Mouse (Mus musculus) limb, embryonic 11.5 days (tissue): ENCODE measurements at regions not wholly inside any gene's neighbourhood (a gene's known extent, or its start where the extent isn't known, plus 50 kb on each side); places are given as distances from the start of the nearest gene placed in this dataset.

Source experiments
- ATAC-seq: fragments of 200-750 bp; cut with Nextera tagmentation; 2 replicates; pipeline ENCODE4 v1.8.0; 2017; ENCODE audit warnings: low read depth; ENCODE audit not compliant: insufficient number of reproducible peaks, low FRiP score, low TSS enrichment
- DNase-seq: peaks from one replicate; pipeline ENCODE4 v3.0.0-alpha.2; 2015; ENCODE audit warnings: low spot score
- H3K27ac ChIP-seq: fragments of 300-500 bp; sonication (generic); replicated peaks from 2 replicates; pipeline ENCODE4 v1.5.1; 2014; ENCODE audit warnings: low read depth, mild to moderate bottlenecking, low read length
- H3K27me3 ChIP-seq: fragments of 300-500 bp; sonication (generic); 2 replicates; pipeline ENCODE4 v1.6.1; 2014; ENCODE audit warnings: mild to moderate bottlenecking, low read length, mixed read lengths; ENCODE audit not compliant: control insufficient read depth, insufficient read depth
- H3K36me3 ChIP-seq: fragments of 300-500 bp; sonication (generic); 2 replicates; pipeline ENCODE4 v1.6.1; 2014; ENCODE audit warnings: mild to moderate bottlenecking, low read length, moderate library complexity, mixed read lengths; ENCODE audit not compliant: control insufficient read depth, insufficient read depth
- H3K4me1 ChIP-seq: fragments of 300-500 bp; sonication (generic); 2 replicates; pipeline ENCODE4 v1.6.1; 2014; ENCODE audit warnings: low read length, mixed read lengths; ENCODE audit not compliant: control insufficient read depth, insufficient read depth
- H3K4me2 ChIP-seq: fragments of 300-500 bp; sonication (generic); 2 replicates; pipeline ENCODE4 v1.6.1; 2014; ENCODE audit warnings: low read depth, mild to moderate bottlenecking, moderate library complexity; ENCODE audit not compliant: severe bottlenecking
- H3K4me3 ChIP-seq: fragments of 300-500 bp; sonication (generic); 2 replicates; pipeline ENCODE4 v1.5.1; 2014; ENCODE audit warnings: low read depth, low read length
- H3K9ac ChIP-seq: fragments of 300-500 bp; sonication (generic); 2 replicates; pipeline ENCODE4 v1.6.1; 2014; ENCODE audit warnings: mild to moderate bottlenecking, low read length
- H3K9me3 ChIP-seq: fragments of 300-500 bp; sonication (generic); 2 replicates; pipeline ENCODE4 v1.6.1; 2016; ENCODE audit warnings: low read length; ENCODE audit not compliant: control insufficient read depth
- WGBS: fragments of 180-500 bp; shearing (Covaris S2); extraction: QIAGEN DNeasy Blood & Tissue Kit; methylation state at CpG from one replicate; pipeline ENCODE4 v1.1.7; 2014; 5-methylcytosine and 5-hydroxymethylcytosine counted together

GRCm38 (mm10) chr2:131436149-131436548 lies 55.1 kb upstream of the Smox start:
- DNase-seq (no peak), ATAC-seq (no peak)
- H3K4me3 ChIP-seq: no peak overlapping the region
- H3K4me2 ChIP-seq: no peak overlapping the region
- no peak overlapping the region for H3K27ac ChIP-seq
- no peak overlapping the region for H3K9ac ChIP-seq
- H3K9me3 ChIP-seq: no peaks in the 10 kb centered on the region
- H3K4me1 ChIP-seq: no peaks in the 10 kb centered on the region
- WGBS: 84% methylated on average over 9 of the region's 9 CpGs
- H3K36me3 ChIP-seq: no peaks in the 10 kb centered on the region
- no peaks in the 10 kb centered on the region for H3K27me3 ChIP-seq

- no peak overlapping the region for H3K9ac ChIP-seq
- no peaks in the 10 kb centered on the region for H3K36me3 ChIP-seq
- DNase-seq: no peak
- 91% methylated on average over 4 of the region's 4 CpGs for WGBS
- no peak overlapping the region for H3K27ac ChIP-seq
- H3K4me2 ChIP-seq: no peak overlapping the region
- ATAC-seq: no peak
- H3K9me3 ChIP-seq: no peaks in the 10 kb centered on the region
- H3K4me1 ChIP-seq: no peaks in the 10 kb centered on the region
- no peaks in the 10 kb centered on the region for H3K27me3 ChIP-seq
- H3K4me3 ChIP-seq: no peak overlapping the region
Observed at GRCm38 (mm10) chr2:131430474-131430873, 60.8 kb upstream of the Smox start.

GRCm38 (mm10) chr2:131428089-131428488 lies 63.2 kb upstream of the Smox start:
- H3K27me3 ChIP-seq: no peaks in the 10 kb centered on the region
- ATAC-seq (no peak), DNase-seq (no peak)
- H3K27ac ChIP-seq: no peak overlapping the region
- H3K4me3 ChIP-seq: no peak overlapping the region
- 66% methylated on average over 4 of the region's 4 CpGs for WGBS
- no peak overlapping the region for H3K9ac ChIP-seq
- H3K4me2 ChIP-seq: no peak overlapping the region
- H3K9me3 ChIP-seq: no peaks in the 10 kb centered on the region
- H3K36me3 ChIP-seq: no peaks in the 10 kb centered on the region
- H3K4me1 ChIP-seq: no peaks in the 10 kb centered on the region

GRCm38 (mm10) chr2:131426941-131427340 lies 64.4 kb upstream of the Smox start:
- H3K4me3 ChIP-seq: no peak overlapping the region
- no peaks in the 10 kb centered on the region for H3K27me3 ChIP-seq
- no peak for ATAC-seq
- no peaks in the 10 kb centered on the region for H3K4me1 ChIP-seq
- H3K27ac ChIP-seq: no peak overlapping the region
- H3K4me2 ChIP-seq: no peak overlapping the region
- no peaks in the 10 kb centered on the region for H3K36me3 ChIP-seq
- DNase-seq: no peak
- H3K9ac ChIP-seq: no peak overlapping the region
- no peaks in the 10 kb centered on the region for H3K9me3 ChIP-seq

- no peak for DNase-seq
- no peak for ATAC-seq
- H3K27ac ChIP-seq: no peak overlapping the region
- no peaks in the 10 kb centered on the region for H3K4me1 ChIP-seq
- 70% methylated on average over 11 of the region's 11 CpGs for WGBS
- H3K9me3 ChIP-seq: no peaks in the 10 kb centered on the region
- H3K9ac ChIP-seq: no peak overlapping the region
- no peaks in the 10 kb centered on the region for H3K27me3 ChIP-seq
- no peaks in the 10 kb centered on the region for H3K36me3 ChIP-seq
- no peak overlapping the region for H3K4me2 ChIP-seq
- no peak overlapping the region for H3K4me3 ChIP-seq
Observed at GRCm38 (mm10) chr2:131423616-131424320, 67.5 kb upstream of the Smox start.

- Histone ChIP-seq H3K27ac (no peak overlapping the region), H3K9ac (peak overlapping the region; percentile 27; the same call in 1 of the 2 replicates), H3K4me1 (no peaks in the 10 kb centered on the region), H3K36me3 (no peaks in the 10 kb centered on the region), H3K27me3 (no peaks in the 10 kb centered on the region), H3K9me3 (no peaks in the 10 kb centered on the region), H3K4me3 (peak overlapping the region; percentile 26), H3K4me2 (peak overlapping the region; percentile 51)
- WGBS: 2% methylated on average over 13 of the region's 13 CpGs
- peak; percentile 81; the same call in 1 of the 2 replicates for ATAC-seq
- DNase-seq: peak; percentile 76
Observed at GRCm38 (mm10) chr2:131422907-131423445, 68.3 kb upstream of the Smox start.

GRCm38 (mm10) chr2:131418130-131418529 lies 65.4 kb upstream of the Rnf24 start:
- no peaks in the 10 kb centered on the region for H3K36me3 ChIP-seq
- H3K9me3 ChIP-seq: no peaks in the 10 kb centered on the region
- DNase-seq (no peak), ATAC-seq (no peak)
- no peak overlapping the region for H3K27ac ChIP-seq
- no peak overlapping the region for H3K4me2 ChIP-seq
- WGBS: 66% methylated on average over 7 of the region's 7 CpGs
- no peak overlapping the region for H3K4me3 ChIP-seq
- no peaks in the 10 kb centered on the region for H3K4me1 ChIP-seq
- no peaks in the 10 kb centered on the region for H3K27me3 ChIP-seq
- no peak overlapping the region for H3K9ac ChIP-seq

GRCm38 (mm10) chr2:131417472-131417871 lies 64.8 kb upstream of the Rnf24 start:
- Histone ChIP-seq H3K4me1 (no peaks in the 10 kb centered on the region), H3K9me3 (no peaks in the 10 kb centered on the region), H3K27ac (no peak overlapping the region), H3K4me2 (no peak overlapping the region), H3K9ac (no peak overlapping the region), H3K27me3 (no peaks in the 10 kb centered on the region), H3K4me3 (no peak overlapping the region), H3K36me3 (no peaks in the 10 kb centered on the region)
- no peak for ATAC-seq
- 86% methylated on average over 2 of the region's 2 CpGs for WGBS
- DNase-seq: no peak

- no peak overlapping the region for H3K9ac ChIP-seq
- no peaks in the 10 kb centered on the region for H3K9me3 ChIP-seq
- ATAC-seq: no peak
- H3K4me1 ChIP-seq: no peaks in the 10 kb centered on the region
- peak; percentile 71 for DNase-seq
- no peak overlapping the region for H3K27ac ChIP-seq
- WGBS: 35% methylated on average over 6 of the region's 6 CpGs
- H3K36me3 ChIP-seq: no peaks in the 10 kb centered on the region
- no peak overlapping the region for H3K4me3 ChIP-seq
- no peaks in the 10 kb centered on the region for H3K27me3 ChIP-seq
- no peak overlapping the region for H3K4me2 ChIP-seq
Observed at GRCm38 (mm10) chr2:131416482-131416881, 63.8 kb upstream of the Rnf24 start.
